Mouse (Mus musculus) hindbrain, embryonic 11.5 days (tissue): ENCODE results near the gene Tmem161a. TPM values are rescaled to one million over a fixed set of nuclear protein-coding genes. Genes with fewer than 3 reads are reported as not detected.
"Not testable (repeated sequence)": the region's sequence is repeated elsewhere in the genome, so short reads cannot be mapped to it uniquely, and the experiment has no call there.

Source experiments
- ATAC-seq: fragments of 200-750 bp; cut with Nextera tagmentation; 2 replicates; pipeline ENCODE4 v1.8.0; 2017; ENCODE audit warnings: mild to moderate bottlenecking, moderate TSS enrichment, moderate library complexity; ENCODE audit not compliant: low FRiP score
- DNase-seq: peaks from one replicate; pipeline ENCODE4 v3.0.0-alpha.2; 2015; ENCODE audit warnings: low spot score
- H3K27ac ChIP-seq: fragments of 300-500 bp; sonication (generic); 2 replicates; pipeline ENCODE4 v1.5.1; 2014; ENCODE audit warnings: mild to moderate bottlenecking, low read depth, low read length
- H3K27me3 ChIP-seq: fragments of 300-500 bp; sonication (generic); 2 replicates; pipeline ENCODE4 v1.6.1; 2014; ENCODE audit warnings: mild to moderate bottlenecking, low read length, moderate library complexity, mixed read lengths; ENCODE audit not compliant: control insufficient read depth, insufficient read depth
- H3K36me3 ChIP-seq: fragments of 300-500 bp; sonication (generic); 2 replicates; pipeline ENCODE4 v1.6.1; 2014; ENCODE audit warnings: mild to moderate bottlenecking, low read length, moderate library complexity, mixed read lengths; ENCODE audit not compliant: control insufficient read depth, insufficient read depth
- H3K4me1 ChIP-seq: fragments of 300-500 bp; sonication (generic); replicated peaks from 2 replicates; pipeline ENCODE4 v1.6.1; 2014; ENCODE audit warnings: low read length, mixed read lengths; ENCODE audit not compliant: control insufficient read depth, insufficient read depth
- H3K4me2 ChIP-seq: fragments of 300-500 bp; sonication (generic); replicated peaks from 2 replicates; pipeline ENCODE4 v1.6.1; 2014; ENCODE audit warnings: mild to moderate bottlenecking, low read depth, low read length
- H3K4me3 ChIP-seq: fragments of 300-500 bp; sonication (generic); 2 replicates; pipeline ENCODE4 v1.5.1; 2014; ENCODE audit warnings: low read depth, low read length
- H3K9ac ChIP-seq: fragments of 300-500 bp; sonication (generic); 2 replicates; pipeline ENCODE4 v1.6.1; 2014; ENCODE audit warnings: low read depth, low read length
- H3K9me3 ChIP-seq: fragments of 300-500 bp; sonication (generic); 2 replicates; pipeline ENCODE4 v1.6.1; 2016; ENCODE audit warnings: low read length; ENCODE audit not compliant: control insufficient read depth
- WGBS: fragments of 180-500 bp; shearing (Covaris S2); extraction: QIAGEN DNeasy Blood & Tissue Kit; methylation state at CpG from one replicate; pipeline ENCODE4 v1.1.7; 2014; 5-methylcytosine and 5-hydroxymethylcytosine counted together
- polyA plus RNA-seq: library from polyadenylated mRNA; unstranded; fragments of >200 nt; fragmentation: Nextera tagmentation; extraction: Ambion mirVana; gene quantifications from 2 replicates; pipeline ENCODE4 v1.2.1, GENCODE M21; 2014

Gene Tmem161a
- polyA plus RNA-seq, 1 experiment from 2014 or later, result 22.3 TPM

DNA sequence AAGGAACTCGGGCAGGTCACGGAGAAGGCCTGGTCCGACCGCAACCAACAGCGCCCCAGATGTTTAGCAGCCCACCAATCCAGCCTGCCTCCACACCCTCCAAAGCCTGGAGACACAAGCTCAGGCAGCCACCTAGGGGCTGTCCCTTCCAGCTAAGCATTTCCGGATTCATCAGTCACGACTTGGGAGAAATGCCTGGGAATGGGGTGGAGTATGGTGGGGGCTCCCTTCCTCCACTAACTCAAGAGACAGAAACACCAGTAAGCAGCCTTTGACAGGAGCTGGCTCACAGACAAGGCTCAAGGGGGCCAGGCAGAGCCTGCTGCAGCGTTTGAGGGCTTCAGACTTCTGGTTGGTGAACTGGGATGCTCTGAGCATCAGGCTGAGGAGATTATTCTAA, 38.4 kb downstream of the Tmem161a start:
- Histone ChIP-seq H3K27ac (no peak overlapping the region), H3K4me1 (no peaks in the 10 kb centered on the region), H3K4me2 (no peak overlapping the region), H3K4me3 (no peak overlapping the region), H3K27me3 (0 out of 2 replicates have a peak, but pooled peaks cover 3% of the 10 kb centered on the region), H3K9me3 (no peaks in the 10 kb centered on the region), H3K9ac (no peak overlapping the region), H3K36me3 (no peaks in the 10 kb centered on the region)
- DNase-seq, result no peak
- ATAC-seq, result no peak
- 27% methylated on average over 8 of the region's 8 CpGs for WGBS

- H3K4me3 ChIP-seq, result peak overlapping the region; percentile 63
- peak overlapping the region; percentile 99 for H3K4me2 ChIP-seq
- no peaks in the 10 kb centered on the region for H3K4me1 ChIP-seq
- no peaks in the 10 kb centered on the region for H3K9me3 ChIP-seq
- no peak overlapping the region for H3K27ac ChIP-seq
- DNase-seq (no peak), ATAC-seq (no peak)
- H3K36me3 ChIP-seq, result no peaks in the 10 kb centered on the region
- 94% methylated on average over 1 of the region's 1 CpGs for WGBS
- peak overlapping the region; percentile 58 for H3K9ac ChIP-seq
- 0 out of 2 replicates have a peak, but pooled peaks cover 3% of the 10 kb centered on the region for H3K27me3 ChIP-seq
Measured at GRCm38 (mm10) chr8:70211275-70211674, 39.1 kb downstream of the Tmem161a start.

DNA sequence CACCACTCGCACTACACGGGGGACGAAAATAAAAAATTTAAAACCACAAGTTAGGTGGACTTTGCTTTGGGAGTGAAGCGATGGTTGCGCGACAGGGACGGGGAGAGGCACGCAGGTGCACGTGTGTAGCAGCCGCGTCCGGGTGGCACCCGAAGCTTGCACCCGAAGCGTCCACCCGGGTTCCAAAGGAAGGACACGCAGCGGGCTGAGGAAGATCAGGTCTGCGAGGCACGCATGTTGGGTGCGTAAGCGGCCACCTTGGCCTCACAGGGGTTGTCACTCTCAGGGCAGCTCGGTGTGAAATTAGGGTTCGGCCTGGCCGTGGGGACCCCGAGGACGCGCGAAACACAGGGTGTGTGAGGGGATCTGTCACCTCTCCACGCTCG, 39.6 kb downstream of the Tmem161a start:
- peak overlapping the region; percentile 58 for H3K9ac ChIP-seq
- WGBS, result 3% methylated on average over 31 of the region's 31 CpGs

GRCm38 (mm10) chr8:70212112-70213055, 40.2 kb downstream of the Tmem161a start, which contains the start of gene Slc25a42:
Gene Slc25a42, minus strand, starts transcription at chr8:70212305.
- no peaks in the 10 kb centered on the region for H3K4me1 ChIP-seq
- H3K4me2 ChIP-seq, result peak within 1 kb of the TSS; percentile 99
- no peaks in the 10 kb centered on the region for H3K36me3 ChIP-seq
- peak; percentile 99 for ATAC-seq
- peak within 1 kb of the TSS; percentile 58 for H3K9ac ChIP-seq
- WGBS, result under 1% methylated on average over 63 of the region's 66 CpGs
- no peaks in the 10 kb centered on the region for H3K9me3 ChIP-seq
- peak; percentile 96 for DNase-seq
- H3K27ac ChIP-seq, result peak within 1 kb of the TSS; percentile 62; the same call in 1 of the 2 replicates
- H3K4me3 ChIP-seq, result peak within 1 kb of the TSS; percentile 63
- 0 out of 2 replicates have a peak, but pooled peaks cover 3% of the 10 kb centered on the region for H3K27me3 ChIP-seq

More for the DNA sequence above, 39.6 kb downstream of the Tmem161a start:
- Histone ChIP-seq H3K4me1 (no peaks in the 10 kb centered on the region), H3K4me2 (peak overlapping the region; percentile 99), H3K36me3 (no peaks in the 10 kb centered on the region), H3K27ac (0 out of 2 replicates have a peak overlapping the region, but pooled peaks have one; percentile 62), H3K4me3 (peak overlapping the region; percentile 63), H3K9me3 (no peaks in the 10 kb centered on the region), H3K27me3 (0 out of 2 replicates have a peak, but pooled peaks cover 3% of the 10 kb centered on the region)
- no peak; the same call in 1 of the 2 replicates for ATAC-seq
- DNase-seq, result no peak

DNA sequence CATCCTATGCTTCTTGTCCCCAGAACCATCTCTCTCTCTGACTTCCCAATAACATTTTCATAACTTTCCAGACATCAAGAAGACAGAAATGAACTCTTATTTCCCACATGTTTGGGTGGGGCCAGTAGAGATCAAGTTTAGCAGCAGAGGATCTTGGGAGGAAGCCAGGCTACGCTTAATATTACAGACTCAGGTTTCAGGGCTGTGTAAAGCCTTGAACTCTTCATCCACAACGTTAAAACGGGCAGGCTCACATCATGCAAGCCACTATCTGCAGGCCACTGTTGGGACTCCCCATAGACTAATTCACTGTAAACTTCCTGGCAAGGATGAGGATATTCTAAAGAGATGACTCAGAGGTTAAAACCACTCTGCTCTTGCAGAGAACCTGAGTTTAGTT, 42.3 kb downstream of the Tmem161a start:
- Histone ChIP-seq H3K27ac (no peak overlapping the region), H3K27me3 (0 out of 2 replicates have a peak, but pooled peaks cover 3% of the 10 kb centered on the region), H3K4me3 (no peak overlapping the region), H3K36me3 (no peaks in the 10 kb centered on the region), H3K9ac (no peak overlapping the region), H3K9me3 (no peaks in the 10 kb centered on the region), H3K4me2 (no peak overlapping the region), H3K4me1 (no peaks in the 10 kb centered on the region)
- WGBS, result 75% methylated on average over 3 of the region's 3 CpGs
- ATAC-seq (no peak), DNase-seq (no peak)

- no peaks in the 10 kb centered on the region for H3K36me3 ChIP-seq
- no peak overlapping the region for H3K27ac ChIP-seq
- no peaks in the 10 kb centered on the region for H3K4me1 ChIP-seq
- no peak overlapping the region for H3K4me3 ChIP-seq
- no peak for ATAC-seq
- H3K9ac ChIP-seq, result no peak overlapping the region
- H3K4me2 ChIP-seq, result no peak overlapping the region
- no peak for DNase-seq
- H3K9me3 ChIP-seq, result no peaks in the 10 kb centered on the region
- WGBS, result 68% methylated on average over 5 of the region's 5 CpGs
- H3K27me3 ChIP-seq, result 0 out of 2 replicates have a peak, but pooled peaks cover 3% of the 10 kb centered on the region
Measured at GRCm38 (mm10) chr8:70215092-70215491, 42.9 kb downstream of the Tmem161a start.

GRCm38 (mm10) chr8:70216161-70216560, 44.0 kb downstream of the Tmem161a start:
- not testable (repeated sequence) for ATAC-seq, H3K4me1 ChIP-seq, H3K9me3 ChIP-seq, H3K27ac ChIP-seq, DNase-seq, H3K9ac ChIP-seq, H3K4me2 ChIP-seq, H3K4me3 ChIP-seq, H3K27me3 ChIP-seq, H3K36me3 ChIP-seq
- 80% methylated on average over 3 of the region's 3 CpGs for WGBS

DNA sequence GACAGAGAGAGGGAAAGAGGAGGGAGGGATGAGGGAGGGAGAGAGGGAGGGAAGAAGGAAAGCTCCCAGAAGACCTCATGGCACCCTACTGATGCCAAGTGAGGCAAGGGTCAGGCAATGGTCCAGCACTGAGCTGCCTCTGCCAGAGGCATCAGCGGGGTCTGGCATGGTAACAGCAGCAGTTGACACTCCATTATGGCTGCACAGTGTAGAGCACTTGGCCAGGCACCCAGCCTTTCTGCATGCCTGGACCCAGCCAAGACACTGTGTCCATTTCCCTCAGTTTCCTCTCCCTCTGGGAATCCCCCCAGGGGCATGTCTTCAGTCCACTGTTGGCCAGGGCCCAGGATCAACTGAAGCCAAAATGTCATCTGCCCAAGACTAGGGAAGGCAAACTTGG, 44.4 kb downstream of the Tmem161a start:
- H3K9me3 ChIP-seq, result no peaks in the 10 kb centered on the region
- H3K4me3 ChIP-seq, result no peak overlapping the region
- ATAC-seq, result no peak
- no peak overlapping the region for H3K27ac ChIP-seq
- H3K36me3 ChIP-seq, result no peaks in the 10 kb centered on the region
- no peaks in the 10 kb centered on the region for H3K27me3 ChIP-seq
- H3K4me2 ChIP-seq, result no peak overlapping the region
- whole genome bisulfite sequencing, result 89% methylated on average over 1 of the region's 1 CpGs
- DNase-seq, result no peak
- no peak overlapping the region for H3K9ac ChIP-seq
- no peaks in the 10 kb centered on the region for H3K4me1 ChIP-seq
